Mouse (Mus musculus): ENCODE measurements around the gene Bnip2.

DNA sequence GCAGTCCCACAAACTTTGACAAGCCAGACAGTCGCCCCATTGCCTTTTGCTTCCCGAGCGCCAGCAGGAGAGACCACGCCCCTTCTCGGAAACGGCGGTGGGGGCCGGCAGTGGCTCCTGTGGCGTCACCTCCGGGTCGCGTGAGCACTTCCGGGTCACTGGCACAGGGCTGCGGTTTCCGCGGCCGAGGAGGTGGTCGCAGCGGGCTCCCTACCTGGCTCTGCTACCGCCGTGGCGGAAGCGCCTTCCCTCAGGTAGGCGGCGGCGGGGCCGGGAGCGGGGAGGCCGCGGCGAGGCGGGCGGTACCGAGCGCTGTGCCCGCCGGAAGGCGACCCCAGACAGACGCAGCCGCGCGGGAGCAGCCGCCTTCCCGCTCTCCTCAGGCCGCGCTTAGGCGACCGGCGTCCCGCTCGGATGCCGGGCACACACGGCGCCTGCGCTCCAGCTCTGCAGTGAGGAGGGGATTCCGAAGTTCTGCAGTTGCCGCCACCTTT, 23.2 kb downstream of the Bnip2 start, which contains the start of gene Gtf2a2:
- TF ChIP-seq POLR2A (IDR thresholded peaks at IDR 0.05; ENCODE audit: extremely low read depth, insufficient read depth, low read length) (peak; percentile 86; the same call in 1 of the 2 replicates), CTCF (IDR thresholded peaks at IDR 0.05; ENCODE audit: low read depth, low read length) (no peak)
